Mouse (Mus musculus): ENCODE data around the gene Ccdc172.

Gene Ccdc172

DNA sequence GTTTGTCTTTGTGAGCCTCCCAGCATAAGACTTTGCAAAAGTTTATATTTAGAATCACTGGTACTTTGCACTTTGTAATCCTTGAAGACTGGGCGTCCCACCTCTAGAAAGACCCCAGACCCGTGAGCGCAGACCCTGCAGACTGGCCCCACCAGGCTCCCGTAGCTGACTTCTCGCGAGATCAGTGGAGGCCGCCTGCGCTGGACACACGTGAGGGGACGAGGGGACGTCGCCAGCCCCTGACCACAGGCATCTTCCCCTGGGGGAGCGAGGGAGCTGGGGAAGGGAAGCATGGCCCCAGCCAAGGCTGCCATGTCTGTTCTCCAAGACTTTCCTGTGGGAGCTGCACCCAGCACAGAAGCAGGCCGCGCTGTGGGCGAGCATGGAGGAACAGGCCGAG, at the start of gene Ccdc172:
TSS of gene Ccdc172 (plus strand) at position 176 of the 400 bp plus-strand sequence.
- DNase-seq (ENCODE audit: low spot score in 2 of 2), result no peak

DNA sequence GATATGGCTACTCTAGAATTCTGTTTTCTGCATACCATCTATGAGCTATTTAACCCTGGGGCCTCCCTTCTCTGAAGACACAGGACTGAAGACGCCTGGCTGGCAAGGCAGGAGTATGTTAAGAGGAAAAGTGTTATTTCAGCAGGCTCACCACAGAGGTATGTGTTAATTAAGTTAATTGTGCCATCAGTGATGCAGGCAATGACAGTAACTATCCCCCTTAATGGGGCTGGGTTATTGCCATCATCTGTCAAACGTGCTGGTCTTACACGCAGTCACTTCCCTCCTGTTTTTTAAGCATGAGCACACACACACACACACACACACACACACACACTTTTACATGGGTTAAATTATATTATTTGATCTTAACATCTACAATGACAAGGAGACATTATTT, 48.0 kb upstream of the Ccdc172 start:
- DNase-seq (ENCODE audit: low spot score in 2 of 2), result no peak

DNA sequence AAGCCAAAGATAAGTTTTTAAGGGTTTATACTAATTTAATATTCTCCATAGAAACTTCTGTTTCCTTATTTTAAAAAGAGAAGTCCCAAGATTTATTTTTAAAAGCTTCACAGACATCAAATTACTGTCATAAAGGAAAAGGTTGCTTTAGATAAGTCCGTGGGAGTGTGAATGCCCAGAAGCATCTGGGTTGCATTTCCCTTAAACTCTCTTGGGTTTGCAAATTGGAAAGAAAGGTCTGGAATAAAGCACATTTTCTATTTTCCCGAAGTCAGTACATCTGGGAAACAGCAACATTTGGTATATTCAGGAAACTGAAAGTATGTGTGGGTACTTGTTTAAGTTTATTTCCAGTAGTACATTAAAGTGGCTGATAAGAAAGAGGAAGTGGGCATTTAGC, 43.5 kb upstream of the Ccdc172 start:
- no peak for DNase-seq (ENCODE audit: low spot score in 2 of 2)

DNA sequence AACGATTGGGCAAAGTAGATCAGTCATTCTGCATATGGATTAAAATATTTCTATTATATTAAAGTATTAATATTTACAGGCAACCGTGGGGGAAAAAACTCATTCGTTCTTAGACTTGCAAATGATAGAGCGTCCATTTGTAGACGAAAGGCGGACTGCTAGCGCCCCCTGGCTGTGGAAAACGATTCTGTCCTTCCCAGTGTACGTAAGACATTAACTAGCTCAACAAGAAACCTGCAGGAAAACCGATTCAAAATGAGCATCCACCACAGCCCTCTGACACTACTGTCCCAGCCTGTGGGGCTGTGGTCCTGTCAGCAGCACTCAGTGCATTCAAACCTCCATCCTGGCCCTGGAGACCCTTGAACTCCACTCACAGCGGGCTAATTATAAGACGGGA, 42.4 kb upstream of the Ccdc172 start:
- DNase-seq (ENCODE audit: low spot score in 2 of 2), result peak; percentile 77 to 79

DNA sequence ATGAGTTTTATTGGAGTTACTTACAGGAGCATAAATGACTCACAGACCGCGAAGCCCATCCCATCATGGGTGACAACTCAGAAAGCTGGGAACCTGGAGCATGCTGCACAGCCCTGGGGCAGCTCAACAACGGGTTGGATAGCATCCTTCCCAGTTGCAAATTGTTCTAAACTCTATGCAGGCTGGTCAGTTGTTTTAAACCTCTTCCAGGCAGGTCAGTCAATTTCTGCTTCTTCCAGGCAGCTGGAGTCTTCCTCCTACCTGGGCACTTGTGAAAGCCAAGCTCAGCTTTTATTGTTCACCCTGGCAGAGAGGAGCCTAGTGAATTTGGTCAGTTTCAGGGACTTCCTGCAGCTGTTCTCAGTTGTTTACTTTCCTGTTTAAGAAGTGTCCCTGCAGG, 37.5 kb upstream of the Ccdc172 start:
- DNase-seq (ENCODE audit: low spot score in 2 of 2), result no peak

DNA sequence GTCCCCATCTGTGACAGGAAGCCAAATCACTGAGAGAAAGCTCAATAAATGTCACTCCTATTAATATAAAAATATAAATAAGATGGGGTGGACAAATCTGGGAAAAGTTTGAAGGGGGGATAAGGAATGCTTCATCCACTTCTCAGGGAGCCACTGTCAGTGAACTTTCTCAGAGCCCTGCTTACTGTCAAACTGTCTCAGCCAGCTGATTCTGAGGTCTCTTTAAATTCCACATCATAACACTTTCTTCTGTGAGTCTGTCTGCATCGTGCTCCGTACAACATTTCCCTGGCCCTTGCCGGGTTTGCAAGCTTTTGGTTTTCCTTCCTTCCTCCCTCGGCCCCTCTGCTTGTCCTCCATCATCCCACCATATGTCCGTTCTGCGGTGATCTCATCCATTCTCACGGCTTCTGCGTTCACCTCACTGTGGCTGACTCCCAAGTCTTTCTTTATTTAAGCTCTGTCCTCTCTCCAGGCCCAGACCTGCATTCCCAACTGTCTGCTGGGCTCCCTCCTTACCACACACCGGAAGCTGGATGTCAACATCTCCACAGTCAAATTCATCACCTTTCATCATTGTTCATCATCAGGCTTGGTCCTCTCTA, 29.3 kb upstream of the Ccdc172 start:
- no peak for DNase-seq (ENCODE audit: low spot score in 2 of 2)

DNA sequence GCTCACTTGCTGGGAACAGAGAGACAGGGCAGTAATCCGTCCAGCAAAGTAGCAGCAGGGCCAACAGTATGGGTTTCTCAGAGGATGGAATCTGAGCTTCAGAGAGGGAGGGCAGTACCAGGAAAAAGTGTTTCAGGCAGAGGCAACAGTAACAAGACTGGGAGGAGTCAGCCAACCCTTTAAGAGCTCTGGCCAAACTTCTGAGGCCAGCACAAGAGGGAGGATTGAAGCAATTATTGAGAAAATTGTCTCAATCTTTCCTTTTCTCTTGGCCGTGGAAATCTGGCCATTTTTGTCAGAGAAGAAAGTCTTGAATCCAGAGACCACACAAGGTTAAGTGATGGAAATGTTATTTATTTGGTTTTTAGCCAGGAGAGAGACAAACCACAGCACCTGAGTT, 25.1 kb upstream of the Ccdc172 start:
- DNase-seq (ENCODE audit: low spot score in 2 of 2), result no peak

DNA sequence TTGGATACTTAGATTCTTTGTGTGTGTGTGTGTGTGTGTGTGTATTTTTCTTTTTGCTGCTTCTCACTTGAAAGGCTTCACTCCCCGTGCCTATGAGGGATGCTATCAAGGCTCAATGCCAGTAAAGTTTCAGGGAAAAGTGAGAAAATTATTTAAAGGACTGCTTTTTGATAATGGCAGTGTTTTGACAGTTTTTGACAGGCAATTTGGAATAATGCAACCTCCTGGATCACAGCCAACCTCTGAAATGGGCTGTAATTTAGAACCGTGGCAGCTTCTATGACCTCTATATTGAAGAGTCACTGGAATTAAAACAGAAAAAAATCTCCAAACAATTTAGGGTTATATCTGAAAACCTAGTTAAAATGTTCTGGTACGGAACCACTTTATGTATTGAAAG, 14.7 kb upstream of the Ccdc172 start:
- DNase-seq (ENCODE audit: low spot score in 2 of 2), result no peak

DNA sequence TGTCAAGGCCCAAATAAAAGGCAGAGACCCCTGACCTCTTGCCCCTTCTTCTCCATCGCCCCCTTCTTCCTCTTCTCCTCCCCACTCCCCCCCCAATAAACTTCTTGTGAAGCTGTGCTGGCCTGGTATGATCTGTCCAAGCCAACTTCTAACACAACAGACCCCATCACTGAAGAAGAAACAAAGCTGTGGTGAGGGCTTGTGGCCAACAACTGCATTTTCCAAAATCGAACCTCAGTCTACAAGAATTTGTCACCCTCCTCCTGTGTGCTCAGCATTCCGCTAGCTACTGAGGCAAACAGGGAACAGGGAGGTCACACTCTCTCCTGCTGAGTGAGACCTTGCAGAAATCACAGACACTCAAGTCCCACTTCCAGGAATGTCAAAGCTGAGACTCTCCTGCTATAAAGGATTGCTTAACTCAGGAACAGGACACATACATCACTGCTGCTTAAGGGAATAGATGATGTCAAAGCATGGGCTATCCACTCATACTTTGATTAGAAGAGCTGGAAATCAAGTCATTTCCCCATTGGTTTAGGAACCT, 12.3 kb upstream of the Ccdc172 start:
- no peak for DNase-seq (ENCODE audit: low spot score in 2 of 2)

DNA sequence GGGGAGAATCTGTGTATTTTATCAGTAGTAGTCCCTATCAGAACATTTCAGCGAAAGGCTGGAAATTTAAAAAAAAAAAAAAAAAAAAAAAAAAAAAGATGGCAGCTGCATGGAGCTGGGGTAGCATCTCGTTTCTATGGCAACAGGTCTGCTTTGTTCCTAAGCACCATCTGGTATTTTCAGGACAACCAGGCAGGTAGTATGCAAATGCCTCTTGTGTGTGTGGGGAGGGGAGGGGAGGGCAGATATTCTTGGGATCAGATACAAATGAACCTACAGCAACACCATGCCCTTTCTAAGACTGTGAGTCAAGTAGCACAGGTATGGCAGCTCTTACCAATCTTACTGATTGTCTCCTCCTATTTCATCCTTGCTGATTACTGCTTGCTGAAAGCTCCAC, 11.7 kb upstream of the Ccdc172 start:
- no peak for DNase-seq (ENCODE audit: low spot score in 2 of 2)

DNA sequence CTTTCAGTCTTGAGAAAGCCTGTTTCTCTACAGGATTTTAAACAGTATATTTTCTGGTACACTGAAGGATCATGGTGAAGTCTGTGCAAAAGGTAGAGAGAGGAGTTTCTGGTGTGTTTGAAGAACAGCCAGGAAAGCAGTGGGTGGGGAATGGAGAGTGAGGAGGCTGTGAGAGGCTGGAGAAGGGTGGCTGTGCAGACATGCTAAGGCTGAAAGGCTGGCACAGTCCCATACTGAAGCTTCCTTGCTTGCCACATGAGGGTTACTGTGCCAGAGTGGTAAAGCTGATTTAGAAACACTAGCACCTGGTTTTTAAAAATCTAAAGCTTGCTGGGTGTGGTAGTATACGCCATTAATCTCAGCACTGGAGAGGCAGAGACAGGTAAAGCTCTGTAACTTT, 9.9 kb downstream of the Ccdc172 start:
- DNase-seq (ENCODE audit: low spot score in 2 of 2), result no peak

DNA sequence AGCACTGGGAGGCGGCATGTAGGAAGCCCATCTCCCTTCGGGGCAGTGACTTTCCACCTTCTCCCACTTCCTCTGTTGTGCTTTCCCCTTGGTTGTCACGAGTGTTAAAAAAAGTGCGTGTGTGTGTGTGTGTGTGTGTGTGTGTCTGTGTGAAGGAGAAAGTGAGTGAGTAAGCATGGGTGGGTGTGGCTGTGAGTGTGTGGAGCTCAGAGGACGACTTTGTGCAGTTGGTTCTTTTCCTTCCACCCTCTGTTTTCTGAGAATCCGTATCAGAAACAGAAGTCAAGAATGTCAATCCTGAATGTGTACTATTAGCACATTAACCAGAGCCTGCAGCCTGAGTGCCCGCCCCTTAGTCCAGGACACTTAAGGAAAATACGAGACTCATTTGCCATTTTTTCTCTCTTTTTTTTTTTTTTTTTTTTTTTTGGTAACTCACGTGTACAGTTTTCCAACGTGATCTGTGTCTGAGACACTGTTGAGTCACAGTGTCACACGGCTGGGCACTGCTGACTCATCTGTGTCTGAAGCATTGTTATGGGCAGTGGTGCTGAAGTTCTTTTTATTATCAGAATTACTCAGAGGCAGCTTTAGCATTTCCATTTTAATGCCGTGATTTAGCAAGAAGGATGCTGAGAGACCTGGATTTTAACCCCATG, 12.1 kb downstream of the Ccdc172 start:
- no peak for DNase-seq (ENCODE audit: low spot score in 2 of 2)

DNA sequence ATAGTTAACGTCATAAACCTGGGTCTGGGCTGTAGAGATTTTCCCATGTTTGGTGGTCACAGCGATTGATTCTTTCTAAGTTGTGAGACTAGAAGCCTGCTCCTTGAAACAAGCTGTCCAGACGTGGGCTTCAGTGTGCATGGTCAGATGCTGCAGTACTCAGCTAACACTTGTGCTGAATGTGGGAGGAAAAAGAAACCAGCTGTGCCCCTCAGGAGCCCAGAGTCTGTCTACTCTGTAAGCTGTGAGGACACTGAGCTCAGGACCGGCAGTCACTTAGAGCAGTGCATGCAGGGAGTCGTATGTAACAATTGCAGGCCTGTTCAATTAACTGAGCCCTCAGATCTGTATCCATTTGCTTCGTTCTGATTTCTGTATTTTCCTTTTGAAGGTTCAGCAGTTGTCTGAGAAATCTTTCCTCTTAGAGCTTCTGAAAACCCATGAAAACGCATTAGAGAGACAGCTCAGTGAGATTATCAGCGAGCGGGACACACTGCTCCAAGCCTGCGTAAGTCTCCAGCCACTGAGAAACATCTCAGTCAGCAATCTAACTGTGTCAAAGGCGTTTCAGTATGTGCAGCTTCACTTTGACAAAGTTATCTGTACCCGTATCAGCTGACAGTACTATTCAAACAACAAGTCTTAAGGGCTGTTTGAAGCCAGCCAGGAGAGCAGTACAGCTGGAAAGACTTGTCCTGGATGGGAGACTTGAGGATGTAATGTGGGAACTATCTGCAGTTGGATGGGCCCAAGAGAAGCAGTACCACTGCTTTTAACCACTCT, 13.9 kb downstream of the Ccdc172 start:
- no peak for DNase-seq (ENCODE audit: low spot score in 2 of 2)

DNA sequence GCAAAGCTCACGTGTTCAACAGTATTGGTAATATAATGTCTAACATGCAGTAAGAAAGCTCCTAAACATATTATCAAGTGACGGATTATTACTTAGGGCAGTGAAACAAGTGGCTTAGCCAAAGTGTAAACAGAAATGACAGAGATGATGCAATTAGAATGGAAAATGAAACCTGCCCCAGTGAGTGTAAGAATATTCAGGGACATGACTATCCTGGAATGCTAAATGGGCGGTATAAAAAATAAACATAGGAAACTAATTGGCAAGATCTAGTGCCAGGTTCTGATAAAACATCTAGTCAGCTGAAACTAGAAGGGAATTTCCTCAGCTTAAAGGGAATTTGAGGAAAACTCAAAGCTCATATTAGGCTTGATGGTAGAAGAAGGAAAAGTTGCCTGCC, 21.3 kb downstream of the Ccdc172 start:
- DNase-seq (ENCODE audit: low spot score in 2 of 2), result no peak

DNA sequence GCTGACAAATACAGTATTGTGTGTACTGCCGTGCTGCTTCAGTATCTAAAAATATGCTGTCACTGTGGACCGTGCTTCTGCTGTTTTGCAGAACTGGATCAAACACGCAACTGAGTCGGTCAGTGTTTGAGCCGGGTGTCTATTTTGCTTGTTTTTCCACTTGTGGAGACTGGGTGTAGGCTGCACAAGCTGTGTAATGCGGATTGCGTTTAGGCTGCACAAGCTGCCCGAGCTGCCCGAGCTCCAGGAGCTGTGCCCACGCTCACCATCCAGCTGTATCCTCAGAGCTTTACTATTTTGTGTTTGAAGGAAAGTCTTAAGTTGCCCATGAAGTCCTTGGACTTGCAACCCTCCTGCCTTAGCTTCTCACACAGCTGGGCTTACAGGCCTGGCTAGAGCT, 24.9 kb downstream of the Ccdc172 start:
- DNase-seq (ENCODE audit: low spot score in 2 of 2), result peak; percentile 57 to 73

DNA sequence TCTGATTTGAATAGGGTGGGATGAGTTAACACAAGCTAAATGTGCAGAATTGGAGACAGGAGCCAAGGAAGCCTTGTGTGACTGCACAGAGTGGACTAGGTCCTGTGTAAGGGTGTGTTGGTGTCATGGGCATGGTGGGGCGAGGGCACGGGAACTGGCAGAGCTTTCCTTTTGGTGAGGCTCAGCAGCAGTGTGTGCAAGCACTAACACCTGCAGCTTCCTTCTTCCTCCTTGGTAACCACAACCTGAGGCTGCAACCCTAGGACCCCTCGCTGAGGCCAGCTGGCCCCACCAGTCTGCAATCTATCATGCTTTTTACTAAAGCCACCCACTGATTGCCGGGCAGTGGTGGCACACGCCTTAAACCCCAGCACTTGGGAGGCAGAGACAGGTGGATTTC, 28.6 kb downstream of the Ccdc172 start:
- no peak for DNase-seq (ENCODE audit: low spot score in 2 of 2)

DNA sequence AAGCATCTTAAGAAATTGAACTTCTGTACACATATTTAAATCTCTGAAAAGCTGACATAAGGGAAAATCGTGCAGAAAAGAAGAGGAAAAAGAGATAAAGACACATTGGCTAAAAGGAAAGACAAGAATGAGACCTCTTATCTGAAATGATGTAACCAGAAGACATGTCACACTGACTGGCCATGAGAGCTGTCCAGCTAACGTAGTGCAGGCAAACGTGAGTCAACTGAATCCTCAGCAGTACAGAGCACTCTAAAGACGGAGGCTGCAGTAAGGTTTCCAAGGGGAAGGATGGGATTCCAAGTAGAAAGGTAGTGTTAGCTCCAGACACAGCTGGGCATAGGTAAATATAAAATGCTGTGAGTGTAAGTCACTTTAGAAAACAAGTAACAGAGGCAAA, 36.6 kb downstream of the Ccdc172 start:
- DNase-seq (ENCODE audit: low spot score in 2 of 2), result no peak

DNA sequence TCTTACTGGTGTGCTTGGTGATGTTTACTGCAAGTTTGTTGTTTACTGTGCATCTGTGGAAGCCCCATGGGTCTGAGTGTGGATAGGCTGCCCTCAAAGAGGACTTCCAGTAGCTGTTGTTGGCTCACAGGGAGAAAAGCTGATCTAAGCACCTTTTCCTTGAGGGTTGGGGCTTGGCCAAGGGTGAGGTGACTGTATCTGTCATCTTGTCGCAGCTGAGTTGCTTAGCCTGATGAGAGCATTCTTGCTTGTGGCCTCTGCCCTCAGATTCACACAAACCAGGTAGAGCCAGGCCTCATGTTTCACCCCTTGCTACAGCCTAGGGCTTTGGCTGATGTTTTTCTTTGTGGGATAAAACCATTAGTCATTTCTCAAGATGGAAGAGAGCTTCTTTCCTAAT, 38.7 kb downstream of the Ccdc172 start:
- no peak for DNase-seq (ENCODE audit: low spot score in 2 of 2)

DNA sequence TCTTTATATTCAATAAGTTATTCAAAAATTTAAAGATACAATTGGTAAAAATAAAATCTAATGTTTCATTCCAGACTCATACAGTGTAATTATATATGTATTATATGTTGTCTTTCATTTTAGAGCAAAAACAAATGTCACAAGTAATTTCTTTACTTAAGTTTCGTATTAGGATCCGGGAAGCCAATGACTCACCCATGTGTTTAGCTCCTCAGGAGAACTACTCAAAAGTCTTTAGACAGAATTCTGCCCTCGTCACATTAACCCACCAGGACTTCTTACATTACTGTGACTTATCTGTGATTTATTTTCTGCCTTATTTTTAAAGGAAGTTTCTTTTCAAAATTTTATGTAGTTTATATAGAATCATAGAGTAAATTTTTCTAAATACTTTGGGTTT, 39.1 kb downstream of the Ccdc172 start:
- no peak for DNase-seq (ENCODE audit: low spot score in 2 of 2)

DNA sequence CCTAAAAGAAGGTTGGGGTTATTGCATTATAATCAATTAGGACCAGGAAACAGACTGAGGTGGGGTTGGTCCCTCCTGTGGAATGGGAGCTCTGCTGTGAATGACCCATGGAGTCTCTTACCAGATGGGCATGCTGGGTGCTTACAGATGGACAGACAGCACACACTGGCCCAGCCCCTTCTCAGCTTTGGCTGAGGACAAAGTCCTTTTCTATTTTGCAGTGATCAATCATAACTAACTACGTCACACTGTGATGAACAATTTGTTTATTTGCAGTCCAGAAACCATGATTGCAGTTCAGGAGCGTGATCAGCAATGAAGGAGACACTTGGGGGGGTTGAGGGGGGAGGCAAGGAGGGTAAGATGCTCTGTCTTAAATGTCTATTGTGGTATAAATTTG, 43.2 kb downstream of the Ccdc172 start:
- DNase-seq (ENCODE audit: low spot score in 2 of 2), result no peak

DNA sequence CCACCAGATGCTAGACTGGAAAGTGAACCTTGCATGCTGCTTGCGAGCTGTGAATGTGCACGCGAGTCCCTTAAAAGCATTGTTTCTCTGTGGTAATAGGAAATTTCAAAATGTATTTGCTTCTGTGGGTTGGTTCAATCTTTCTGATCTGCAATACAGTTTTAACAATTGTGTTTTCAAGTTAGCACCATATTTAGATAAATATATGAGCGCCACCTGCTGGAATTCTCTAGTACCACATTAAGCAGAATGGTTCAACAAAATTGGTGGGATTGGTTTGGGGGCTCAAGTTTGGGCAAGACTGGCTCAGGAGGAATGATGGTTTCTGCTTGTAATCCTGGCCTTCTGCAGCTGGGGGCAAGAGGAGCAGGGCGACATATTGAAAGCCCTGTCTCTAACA, 46.6 kb downstream of the Ccdc172 start:
- DNase-seq (ENCODE audit: low spot score in 2 of 2), result no peak

DNA sequence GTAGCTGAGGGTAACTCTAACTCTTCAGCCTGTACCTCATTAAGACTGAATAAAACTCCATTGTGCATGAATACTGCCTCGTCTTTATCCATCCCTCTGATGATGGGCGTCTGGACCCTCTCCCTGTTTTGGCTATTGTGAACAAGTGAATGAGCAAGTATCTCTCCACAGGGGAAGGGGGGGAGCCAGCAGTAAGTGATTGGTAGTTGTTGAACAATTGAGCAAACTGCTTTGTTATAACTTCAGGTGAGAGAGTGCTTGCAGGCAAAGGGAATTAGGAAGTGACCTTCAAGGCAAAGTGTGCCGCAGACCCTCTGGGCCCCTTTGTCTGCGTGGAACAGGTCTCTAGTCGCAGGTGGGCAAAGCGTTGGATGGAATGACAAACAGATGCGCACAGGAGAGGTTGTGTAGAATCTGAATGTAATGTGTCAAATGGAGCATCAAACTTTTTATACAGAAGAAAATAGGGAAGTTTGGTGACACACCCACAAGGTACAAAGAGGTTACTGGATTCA, 50.6 kb downstream of the Ccdc172 start:
- no peak for DNase-seq (ENCODE audit: low spot score in 2 of 2)

DNA sequence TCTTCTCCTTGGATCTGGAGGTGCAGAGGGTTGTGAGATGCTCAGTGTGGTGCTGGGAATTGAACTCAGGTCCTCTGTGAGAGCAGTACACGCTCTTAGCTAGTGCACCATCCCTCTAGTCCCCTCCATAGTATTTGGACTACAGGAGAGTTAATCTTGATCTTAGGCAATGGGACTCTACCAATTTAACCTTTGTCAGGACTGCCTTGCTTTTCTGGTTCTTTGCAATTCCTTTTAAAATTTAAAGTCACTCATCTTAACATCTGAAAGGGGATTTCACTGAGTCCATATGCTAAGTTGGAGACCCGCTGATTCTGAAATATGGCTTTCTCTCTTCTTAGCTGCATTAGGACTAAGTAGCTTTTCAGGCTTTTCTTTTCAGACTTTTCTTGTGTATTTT, 59.8 kb downstream of the Ccdc172 start:
- no peak for DNase-seq (ENCODE audit: low spot score in 2 of 2)

Data from right cerebral cortex, postnatal 36 days (tissue).